Mouse (Mus musculus) forebrain, postnatal 0 days (tissue): ENCODE data around the gene Itgam. TPM values are rescaled to one million over a fixed set of nuclear protein-coding genes. Genes with fewer than 3 reads are reported as not detected.

Experiments
- ATAC-seq: fragments of 200-750 bp; cut with Nextera tagmentation; 2 replicates; pipeline ENCODE4 v1.8.0; 2017; ENCODE audit warnings: mild to moderate bottlenecking, moderate library complexity
- DNase-seq: peaks from one replicate; pipeline ENCODE4 v3.0.0-alpha.2; 2015
- H3K27ac ChIP-seq: fragments of 300-500 bp; sonication (generic); 2 replicates; pipeline ENCODE4 v1.5.1; 2014; ENCODE audit warnings: low read depth, mild to moderate bottlenecking, antibody characterized with exemption, low read length, moderate library complexity, mixed read lengths
- H3K27me3 ChIP-seq: fragments of 300-500 bp; sonication (generic); 2 replicates; pipeline ENCODE4 v1.6.1; 2014; ENCODE audit warnings: mild to moderate bottlenecking, low read length, mixed read lengths; ENCODE audit not compliant: insufficient read depth
- H3K36me3 ChIP-seq: fragments of 300-500 bp; sonication (generic); 2 replicates; pipeline ENCODE4 v1.6.1; 2014; ENCODE audit warnings: mild to moderate bottlenecking, moderate library complexity; ENCODE audit not compliant: insufficient read depth
- H3K4me1 ChIP-seq: fragments of 300-500 bp; sonication (generic); 2 replicates; pipeline ENCODE4 v1.6.1; 2014; ENCODE audit warnings: antibody characterized with exemption; ENCODE audit not compliant: insufficient read depth
- H3K4me2 ChIP-seq: fragments of 300-500 bp; sonication (generic); 2 replicates; pipeline ENCODE4 v1.6.1; 2014; ENCODE audit warnings: low read depth, mild to moderate bottlenecking, moderate library complexity
- H3K4me3 ChIP-seq: fragments of 300-500 bp; sonication (generic); 2 replicates; pipeline ENCODE4 v1.5.1; 2014; ENCODE audit warnings: low read depth, low read length, mixed read lengths
- H3K9ac ChIP-seq: fragments of 300-500 bp; sonication (generic); 2 replicates; pipeline ENCODE4 v1.6.1; 2014; ENCODE audit warnings: mild to moderate bottlenecking
- H3K9me3 ChIP-seq: fragments of 300-500 bp; sonication (generic); 2 replicates; pipeline ENCODE4 v1.6.1; 2016; ENCODE audit warnings: low read length
- CTCF ChIP-seq: sonication (generic); IDR thresholded peaks from 2 replicates; pipeline ENCODE4 v1.5.1; 2016; ENCODE audit warnings: antibody characterized with exemption, control low read depth, low read depth
- WGBS: fragments of 180-500 bp; shearing (Covaris S2); extraction: QIAGEN DNeasy Blood & Tissue Kit; methylation state at CpG from one replicate; pipeline ENCODE4 v1.1.7; 2014; 5-methylcytosine and 5-hydroxymethylcytosine counted together
- polyA plus RNA-seq: library from polyadenylated mRNA; unstranded; fragments of >200 nt; fragmentation: Nextera tagmentation; extraction: Ambion mirVana; gene quantifications from 2 replicates; pipeline ENCODE4 v1.2.1, GENCODE M21; 2015
- total RNA-seq: library from RNA; depleted of rRNA; stranded (reverse); fragments of >200 nt; gene quantifications from 2 replicates; pipeline ENCODE4 v1.2.3, GENCODE M21; 2014

The Itgam gene
- total and polyA plus RNA-seq, 2 experiments from 2014 or later: 0.92 to 1.4 TPM

DNA sequence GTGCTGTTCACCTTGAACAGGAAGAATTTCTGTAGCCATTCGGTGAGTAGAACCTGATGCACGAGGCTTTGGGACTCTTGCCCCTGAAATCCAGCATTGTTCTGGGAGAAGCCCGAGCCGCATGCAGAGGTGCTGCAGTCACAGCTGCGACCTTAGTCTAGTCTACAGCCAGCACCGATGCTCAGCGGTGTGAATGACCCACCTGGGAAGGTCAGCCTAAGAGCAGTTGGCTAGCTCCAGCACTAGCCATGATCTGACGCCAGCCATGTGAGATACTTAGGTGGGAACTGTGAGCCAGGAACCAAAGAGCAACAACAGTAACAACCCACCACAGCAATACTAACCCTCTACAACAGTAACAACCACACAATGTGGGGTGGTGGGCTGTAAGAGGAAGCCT, 4.6 kb upstream of the Itgam start:
- TF ChIP-seq CTCF: no peak
- 88% methylated on average over 8 of the region's 8 CpGs for WGBS
- no peak overlapping the region for H3K4me3 ChIP-seq
- H3K4me1 ChIP-seq: no peaks in the 10 kb centered on the region
- no peak overlapping the region for H3K27ac ChIP-seq
- no peak overlapping the region for H3K9ac ChIP-seq
- H3K4me2 ChIP-seq: no peak overlapping the region
- no peaks in the 10 kb centered on the region for H3K27me3 ChIP-seq
- H3K9me3 ChIP-seq: no peaks in the 10 kb centered on the region
- no peak for DNase-seq
- no peaks in the 10 kb centered on the region for H3K36me3 ChIP-seq
- no peak for ATAC-seq

DNA sequence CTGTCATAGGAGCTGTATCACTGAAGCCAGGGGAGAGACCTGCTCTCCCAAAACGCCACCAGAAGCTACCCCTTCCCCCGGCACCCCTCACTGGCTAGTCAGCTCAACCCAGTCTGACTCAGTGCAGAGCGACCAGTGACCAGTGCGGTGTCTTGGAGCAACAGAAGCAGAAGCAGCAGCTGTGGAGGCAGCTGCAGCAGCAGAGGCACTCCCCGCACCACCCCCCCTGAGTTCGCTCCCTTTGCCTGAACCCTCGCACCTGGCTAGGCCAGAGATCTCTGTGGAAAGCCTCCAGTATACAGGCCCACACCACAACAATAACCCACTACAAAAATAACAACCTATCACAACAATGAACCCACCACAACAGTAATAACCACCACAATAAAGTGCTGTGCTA, 3.9 kb upstream of the Itgam start:
- Histone ChIP-seq H3K36me3 (no peaks in the 10 kb centered on the region), H3K9ac (no peak overlapping the region), H3K27me3 (no peaks in the 10 kb centered on the region), H3K27ac (no peak overlapping the region), H3K4me2 (no peak overlapping the region), H3K4me3 (no peak overlapping the region), H3K9me3 (no peaks in the 10 kb centered on the region), H3K4me1 (no peaks in the 10 kb centered on the region)
- no peak for DNase-seq
- whole genome bisulfite sequencing: 79% methylated on average over 7 of the region's 7 CpGs
- TF ChIP-seq CTCF: no peak
- no peak for ATAC-seq

DNA sequence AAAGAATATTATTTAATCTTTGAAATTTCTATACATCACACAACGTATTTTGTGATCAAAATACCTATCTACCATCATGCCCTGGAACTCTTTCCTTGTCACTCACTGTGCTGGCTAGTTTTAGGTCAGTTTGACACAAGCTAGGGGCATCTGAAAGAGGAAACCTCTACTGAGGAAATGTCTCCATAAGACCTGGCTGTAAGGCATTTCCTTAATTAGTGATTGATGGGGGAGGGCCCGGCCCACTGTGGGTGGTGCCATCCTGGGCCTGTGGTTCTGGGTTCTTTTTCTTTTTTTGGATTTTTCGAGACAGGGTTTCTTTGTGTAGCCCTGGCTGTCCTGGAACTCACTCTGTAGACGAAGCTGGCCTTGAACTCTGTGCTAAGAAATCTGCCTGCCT, 3.3 kb upstream of the Itgam start:
- H3K9ac ChIP-seq: no peak overlapping the region
- no peak overlapping the region for H3K4me2 ChIP-seq
- H3K4me1 ChIP-seq: no peaks in the 10 kb centered on the region
- 82% methylated on average over 4 of the region's 4 CpGs for WGBS
- no peaks in the 10 kb centered on the region for H3K36me3 ChIP-seq
- no peak overlapping the region for H3K27ac ChIP-seq
- TF ChIP-seq CTCF: no peak
- no peak overlapping the region for H3K4me3 ChIP-seq
- ATAC-seq (no peak), DNase-seq (no peak)
- no peaks in the 10 kb centered on the region for H3K27me3 ChIP-seq
- no peaks in the 10 kb centered on the region for H3K9me3 ChIP-seq

DNA sequence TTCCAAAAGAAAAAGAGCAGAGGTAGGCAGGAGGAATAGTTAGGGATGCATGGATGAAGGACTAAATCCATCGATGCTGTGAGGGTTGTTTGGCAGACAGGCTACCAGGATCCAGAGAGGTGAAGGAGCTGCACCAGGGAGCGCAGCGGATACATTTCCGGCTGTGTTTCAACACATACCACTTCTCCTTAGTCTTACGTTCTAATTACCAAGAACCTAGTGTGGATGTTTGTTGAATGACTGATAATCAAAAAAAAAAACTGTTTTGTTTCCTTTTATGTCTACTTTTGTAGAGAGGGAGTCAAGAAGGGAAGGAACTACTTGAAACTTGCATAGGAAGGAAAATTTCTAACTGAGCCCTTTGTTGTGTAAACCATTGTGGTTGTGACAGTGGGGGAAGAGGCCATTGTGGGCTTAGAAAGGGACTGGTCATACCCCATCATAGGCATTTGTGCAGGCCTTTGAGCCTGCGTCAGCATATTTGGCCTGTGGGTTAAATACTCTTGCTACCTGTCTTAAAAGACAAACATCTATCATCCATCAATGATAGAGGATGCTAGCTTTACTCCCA, 856 bp downstream of the Itgam start:
- H3K4me2 ChIP-seq: no peak overlapping the region
- H3K4me1 ChIP-seq: no peaks in the 10 kb centered on the region
- H3K27ac ChIP-seq: no peak overlapping the region
- H3K9ac ChIP-seq: no peak overlapping the region
- H3K4me3 ChIP-seq: no peak overlapping the region
- H3K9me3 ChIP-seq: no peaks in the 10 kb centered on the region; the same call in 1 of the 2 replicates
- WGBS: 83% methylated on average over 6 of the region's 6 CpGs
- no peaks in the 10 kb centered on the region for H3K36me3 ChIP-seq
- no peak for DNase-seq
- no peaks in the 10 kb centered on the region for H3K27me3 ChIP-seq
- no peak for ATAC-seq
- TF ChIP-seq CTCF: no peak

DNA sequence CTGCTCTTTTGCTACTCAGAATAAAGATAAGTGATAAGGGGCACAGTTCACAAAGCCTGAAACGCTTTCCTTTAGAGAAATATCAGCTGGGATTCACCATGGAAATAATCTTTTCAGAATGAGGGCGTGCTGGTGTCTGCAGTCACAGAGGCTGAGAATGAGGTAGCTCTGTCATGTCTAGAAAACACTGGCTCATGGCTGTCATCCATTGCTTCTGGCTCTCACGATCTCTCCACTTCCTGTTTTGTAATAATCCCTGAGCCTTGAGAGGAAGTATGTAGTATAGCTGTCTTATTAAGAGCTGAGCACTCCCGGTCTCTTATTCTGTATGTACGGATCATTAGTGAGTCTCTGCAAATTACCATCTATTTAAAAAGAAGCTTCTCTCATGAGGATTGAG, 3.1 kb downstream of the Itgam start:
- ATAC-seq: no peak
- H3K27me3 ChIP-seq: no peaks in the 10 kb centered on the region
- H3K4me2 ChIP-seq: no peak overlapping the region
- H3K36me3 ChIP-seq: no peaks in the 10 kb centered on the region
- no peak overlapping the region for H3K9ac ChIP-seq
- no peak overlapping the region for H3K27ac ChIP-seq
- no peak for TF ChIP-seq CTCF
- no peaks in the 10 kb centered on the region for H3K4me1 ChIP-seq
- no peak for DNase-seq
- 85% methylated on average over 5 of the region's 5 CpGs for WGBS
- H3K9me3 ChIP-seq: no peaks in the 10 kb centered on the region; the same call in 1 of the 2 replicates
- no peak overlapping the region for H3K4me3 ChIP-seq

DNA sequence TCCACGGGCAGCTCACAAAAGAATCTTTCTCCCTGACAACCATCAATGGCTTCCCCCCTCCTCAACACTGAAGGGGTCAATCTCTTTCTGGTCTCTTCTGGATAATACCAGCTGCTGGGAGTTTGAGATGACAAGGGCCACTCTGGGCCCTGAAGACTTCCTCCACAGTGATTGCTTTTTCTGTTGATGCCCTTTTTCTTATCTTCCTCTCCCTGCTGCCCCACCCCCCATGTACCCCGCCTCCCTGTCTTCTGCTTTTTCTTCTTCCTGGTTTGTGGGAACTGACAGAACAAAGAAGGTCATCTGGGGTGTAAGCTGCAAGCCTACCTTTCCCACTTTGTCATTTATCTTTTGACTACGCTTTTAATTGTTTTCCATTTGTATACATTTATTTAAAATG, 5.4 kb downstream of the Itgam start:
- H3K27me3 ChIP-seq: no peaks in the 10 kb centered on the region
- ATAC-seq: no peak
- WGBS: 56% methylated on average over 3 of the region's 3 CpGs
- TF ChIP-seq CTCF: no peak
- no peak for DNase-seq
- no peaks in the 10 kb centered on the region; the same call in 1 of the 2 replicates for H3K9me3 ChIP-seq
- H3K4me3 ChIP-seq: no peak overlapping the region
- no peak overlapping the region for H3K4me2 ChIP-seq
- H3K9ac ChIP-seq: no peak overlapping the region
- H3K36me3 ChIP-seq: no peaks in the 10 kb centered on the region
- no peaks in the 10 kb centered on the region for H3K4me1 ChIP-seq
- H3K27ac ChIP-seq: no peak overlapping the region

DNA sequence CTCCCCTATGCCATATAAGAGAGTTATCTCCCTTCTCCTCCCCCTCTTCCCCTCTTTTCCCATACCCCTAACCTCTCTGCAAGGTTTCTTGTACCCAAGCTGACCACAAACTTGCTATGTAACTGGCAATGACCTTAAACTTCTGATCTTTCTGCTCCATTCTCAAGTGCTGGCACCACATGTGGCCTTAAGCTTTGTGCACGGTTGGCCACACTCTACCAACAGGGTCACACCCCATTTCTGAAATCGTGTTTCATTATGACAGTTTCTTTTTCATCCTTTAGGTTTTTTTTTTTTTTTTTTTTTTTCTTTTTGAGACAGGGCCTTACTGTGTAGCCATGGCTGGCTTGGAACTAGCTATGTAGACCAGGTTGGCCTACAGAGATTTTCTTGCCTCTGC, 7.4 kb downstream of the Itgam start:
- Histone ChIP-seq H3K4me2 (no peak overlapping the region), H3K4me3 (no peak overlapping the region), H3K36me3 (no peaks in the 10 kb centered on the region), H3K27ac (no peak overlapping the region), H3K27me3 (no peaks in the 10 kb centered on the region), H3K4me1 (no peaks in the 10 kb centered on the region), H3K9ac (no peak overlapping the region), H3K9me3 (no peaks in the 10 kb centered on the region; the same call in 1 of the 2 replicates)
- 79% methylated on average over 2 of the region's 2 CpGs for WGBS
- ATAC-seq: no peak
- no peak for DNase-seq
- no peak for TF ChIP-seq CTCF
